Mouse (Mus musculus): ENCODE data around the gene Frk. TPM values are rescaled to one million over a fixed set of nuclear protein-coding genes. Genes with fewer than 3 reads are reported as not detected.

The Frk gene
- polyA plus RNA-seq, 1 experiment from 2014 or later = 2.2 TPM

Other genes with a start within 250 kb of the Frk start
- 72.9 and 74.7 TPM in 2 replicates for gene Tspyl1, start 201.2 kb upstream of the Frk start, polyA plus RNA-seq (2014; fragmentation: Nextera tagmentation; extraction: Ambion mirVana)
- 38.6 and 40.4 TPM in 2 replicates for gene Tspyl4, start 186.0 kb upstream of the Frk start, polyA plus RNA-seq (2014; fragmentation: Nextera tagmentation; extraction: Ambion mirVana)
- gene Col10a1, start 93.4 kb upstream of the Frk start, polyA plus RNA-seq (2014; fragmentation: Nextera tagmentation; extraction: Ambion mirVana) = not detected in 2 replicates
- gene Nt5dc1, start 64.8 kb upstream of the Frk start, polyA plus RNA-seq (2014; fragmentation: Nextera tagmentation; extraction: Ambion mirVana) = 4.1 and 5.6 TPM in 2 replicates

Data from neural tube, embryonic 11.5 days (tissue).